Mouse (Mus musculus) left cerebral cortex, postnatal 36 days (tissue): ENCODE data around the gene Fahd1. TPM values are rescaled to one million over a fixed set of nuclear protein-coding genes. Genes with fewer than 3 reads are reported as not detected.

Experiments used
- DNase-seq, 2 experiments: peaks; one replicate each; pipeline ENCODE4 v3.0.0; 2021 to 2022; ENCODE audit warnings: low spot score in 2 of 2, mixed read lengths in 1 of 2
- intact Hi-C: fragments of 180-260 bp; cut with DNase I; formaldehyde crosslinking; loops from one replicate; pipeline ENCODE4 v1.15.1; 2025
- total RNA-seq, 2 experiments: library from RNA; stranded (reverse); gene quantifications; 2 replicates each; pipeline ENCODE4 v1.2.3; 2021

Fahd1 gene
- total RNA-seq, 2 experiments from 2014 or later = 18.0 to 20.5 TPM

GRCm38 (mm10) chr17:24886134-24886931, 36.2 kb upstream of the Fahd1 start, which contains the start of the genes Nubp2 and Spsb3:
TSS of gene Nubp2 (minus strand) at chr17:24886349.
TSS of gene Spsb3 (plus strand) at chr17:24886643.
- intact Hi-C loops = loop anchor here (2.0 kb wide), 1 partner anchor 36 kb away; the partner anchor contains the start of gene Fahd1
- peak; percentile 97 for DNase-seq

GRCm38 (mm10) chr17:24885356-24886133, 35.4 kb upstream of the Fahd1 start:
- intact Hi-C loops = loop anchor here (2.0 kb wide), 1 partner anchor 35 kb away; the partner anchor contains the start of gene Fahd1
- DNase-seq = no peak

DNA sequence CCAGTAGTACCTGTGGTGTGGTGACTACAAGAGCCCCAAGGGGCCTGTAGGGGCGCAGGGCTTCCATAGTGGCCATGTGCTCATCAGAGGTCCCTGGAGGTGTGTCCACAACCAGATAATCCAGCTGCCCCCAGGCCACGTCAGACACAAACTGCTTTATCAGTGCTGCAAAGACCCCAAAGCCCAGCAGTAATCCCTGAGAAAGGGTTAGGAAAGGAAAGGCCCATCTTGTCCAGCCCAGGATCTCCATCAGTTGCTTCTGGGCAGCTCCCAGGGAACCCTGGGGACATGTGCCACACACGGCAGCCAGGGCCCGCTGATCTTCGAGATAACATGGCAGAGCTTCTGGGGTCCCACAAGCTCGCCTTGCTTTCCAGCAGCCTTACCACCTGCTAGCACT, 34.2 kb upstream of the Fahd1 start:
- no peak for DNase-seq
- intact Hi-C loops = loop anchor here (5.0 kb wide), 1 partner anchor 137 kb away; no protein-coding TSS in a partner anchor

GRCm38 (mm10) chr17:24881738-24882440, 31.7 kb upstream of the Fahd1 start:
- no peak for DNase-seq
- intact Hi-C loops = loop anchor here (5.0 kb wide), 1 partner anchor 135 kb away; no protein-coding TSS in a partner anchor

GRCm38 (mm10) chr17:24878531-24878930, 28.4 kb upstream of the Fahd1 start:
- intact Hi-C loops = no loop called here
- no peak for DNase-seq

DNA sequence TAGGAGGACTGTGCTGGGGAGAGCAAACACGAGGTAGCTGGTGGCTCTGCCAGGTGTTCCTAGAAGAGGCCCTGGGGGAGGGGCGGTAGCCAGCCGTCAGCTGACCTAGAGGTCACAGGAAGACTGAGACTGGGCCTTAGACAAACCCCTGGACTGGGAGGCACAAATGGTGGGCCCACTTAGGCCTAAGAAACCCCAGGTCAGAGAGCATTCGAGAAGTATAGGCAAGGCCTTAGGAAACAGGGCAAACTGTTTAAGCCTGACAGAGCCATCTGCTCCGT, 27.9 kb upstream of the Fahd1 start:
- no peak for DNase-seq

GRCm38 (mm10) chr17:24877336-24878116, 27.4 kb upstream of the Fahd1 start:
- intact Hi-C loops = no loop called here
- DNase-seq = no peak

More for the DNA sequence above, 27.9 kb upstream of the Fahd1 start:
- intact Hi-C loops = no loop called here

DNA sequence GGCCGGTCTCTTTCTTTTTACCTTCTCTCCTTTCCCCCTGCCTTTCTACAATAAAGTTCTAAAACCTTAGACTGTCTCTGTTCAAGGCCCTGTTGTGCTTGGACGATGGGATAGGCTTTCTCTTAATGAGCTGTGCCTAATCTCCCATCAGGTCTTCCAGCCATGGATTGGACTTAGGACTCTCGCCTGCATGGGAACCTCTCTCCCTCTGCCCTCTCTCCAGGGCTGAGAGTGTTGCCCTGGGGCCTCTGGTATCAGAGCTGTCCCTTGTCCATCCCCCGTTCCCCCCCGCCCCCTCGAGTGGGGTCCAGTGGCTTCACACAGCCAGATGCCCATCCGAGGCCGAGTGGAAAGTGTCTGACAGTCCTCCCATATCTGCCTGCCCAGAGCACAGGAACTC, 24.8 kb upstream of the Fahd1 start:
- intact Hi-C loops = no loop called here
- DNase-seq = no peak

GRCm38 (mm10) chr17:24874405-24874745, 24.2 kb upstream of the Fahd1 start:
- intact Hi-C loops = no loop called here
- DNase-seq = no peak

DNA sequence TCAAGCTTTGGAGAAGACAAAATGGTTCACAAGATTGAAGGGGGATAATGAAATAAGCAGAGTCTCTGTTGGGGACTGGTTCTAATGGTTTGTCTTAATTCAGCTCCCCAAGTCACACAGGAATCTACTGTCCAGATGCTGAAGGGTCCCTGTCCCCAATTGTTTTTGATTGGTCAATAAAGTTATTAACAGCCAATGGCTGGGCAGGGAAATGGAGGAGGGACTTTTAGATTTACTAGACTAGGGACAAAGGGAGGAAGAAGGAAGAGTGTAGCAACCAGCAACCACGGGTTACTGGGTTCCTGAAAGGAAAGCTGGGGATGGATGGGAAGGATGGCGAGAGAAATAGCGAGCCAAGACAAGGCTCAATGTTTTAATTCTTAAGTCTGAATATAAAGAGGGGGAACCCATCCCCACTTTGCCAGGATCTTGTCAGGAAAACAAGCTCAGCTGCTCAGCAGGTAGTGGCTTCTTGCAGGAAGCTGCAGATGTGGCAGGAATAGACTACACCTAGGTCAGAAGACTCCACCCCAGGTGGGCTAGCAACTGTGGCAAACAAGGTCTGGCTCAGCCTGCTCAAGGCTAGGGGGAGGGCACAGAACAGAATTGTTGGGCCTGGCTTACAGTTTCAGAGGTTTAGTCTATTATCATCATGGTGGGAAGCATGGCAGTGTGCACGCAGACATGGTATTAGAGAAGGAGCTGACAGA, 23.7 kb upstream of the Fahd1 start:
- intact Hi-C loops = no loop called here
- no peak for DNase-seq

DNA sequence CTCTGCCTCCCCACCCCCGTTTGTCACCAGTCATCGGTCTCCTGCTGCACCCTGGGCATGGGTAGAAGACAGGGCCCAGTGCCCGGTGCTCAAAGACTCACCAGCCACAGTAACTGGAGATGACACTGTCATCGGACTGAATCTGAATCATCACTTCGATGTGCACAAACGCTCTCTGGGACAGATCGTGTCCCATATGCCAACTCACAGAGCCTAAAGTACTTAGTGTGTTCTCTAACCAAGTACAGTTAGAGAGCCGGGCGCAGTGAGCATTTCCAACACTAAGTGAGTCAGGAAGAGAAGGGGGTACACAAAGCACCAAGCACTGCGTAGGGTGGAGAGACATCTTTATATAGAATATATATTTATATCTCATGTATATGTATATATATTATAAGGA, 17.8 kb upstream of the Fahd1 start:
- intact Hi-C loops = no loop called here
- peak in 1 of 2 experiments; percentile 46 for DNase-seq

DNA sequence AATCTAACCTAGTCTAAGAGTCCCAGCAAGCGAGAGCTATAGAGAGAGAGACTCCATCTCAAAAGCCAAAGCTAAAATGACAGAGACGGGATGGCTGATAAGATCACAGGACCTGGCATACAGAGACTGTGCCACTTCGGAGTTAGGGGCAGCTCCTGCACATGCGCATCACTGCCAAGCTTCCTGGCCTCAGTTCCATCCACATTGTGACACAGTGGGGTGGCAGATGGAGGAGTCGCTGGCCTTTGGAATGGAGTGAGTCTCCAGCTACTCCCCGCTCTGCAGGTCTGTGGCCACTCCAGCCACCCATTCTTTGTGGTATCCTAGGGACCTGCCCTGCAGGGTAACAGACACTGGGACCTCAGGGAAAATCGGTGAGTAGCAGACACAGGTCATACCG, 15.6 kb upstream of the Fahd1 start, which contains the start of gene Igfals:
TSS of gene Igfals (plus strand) at position 222 of the 400 bp plus-strand sequence.
- DNase-seq = no peak
- intact Hi-C loops = no loop called here

GRCm38 (mm10) chr17:24861785-24862184, 11.6 kb upstream of the Fahd1 start:
- intact Hi-C loops = no loop called here
- DNase-seq = no peak

DNA sequence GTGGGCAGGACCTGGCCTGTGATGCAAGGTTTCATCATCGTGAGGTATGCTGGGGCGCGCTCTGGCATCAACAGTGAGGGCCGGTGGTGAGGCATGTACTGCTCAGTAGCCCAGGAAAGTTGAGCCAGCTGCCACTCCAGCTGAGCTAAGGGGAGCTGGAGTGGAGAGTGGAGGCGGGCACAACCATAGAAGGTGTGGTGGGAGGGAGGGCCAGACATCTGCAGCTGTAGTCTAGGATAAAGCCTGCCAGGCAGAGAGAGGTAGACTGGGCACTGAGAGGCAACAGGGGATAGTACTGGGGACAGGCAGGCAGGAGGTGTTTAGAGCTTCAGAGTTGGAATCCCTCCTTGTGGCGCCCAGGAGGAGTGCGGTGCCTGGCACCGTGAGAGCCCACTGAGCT, 9.9 kb upstream of the Fahd1 start:
- no peak for DNase-seq
- intact Hi-C loops = no loop called here

DNA sequence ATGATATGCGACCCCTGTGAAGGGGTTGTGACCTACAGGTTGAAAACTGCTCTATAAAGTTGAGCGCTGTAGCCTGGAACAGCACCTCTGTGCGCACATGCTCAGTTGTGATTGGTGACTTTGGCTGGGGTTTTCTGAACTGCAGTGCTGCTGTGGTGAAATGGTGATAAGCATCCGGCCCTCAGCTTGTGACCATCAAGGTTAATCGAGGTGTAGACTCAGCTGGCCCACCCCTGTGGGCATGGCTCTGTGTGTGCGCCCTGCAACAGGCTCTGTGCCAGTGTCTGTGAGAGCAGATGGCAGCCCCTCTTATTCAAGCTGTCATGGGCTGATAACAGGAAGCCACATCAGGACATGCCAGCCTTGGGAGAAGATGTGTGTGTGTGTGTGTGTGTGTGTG, 8.8 kb upstream of the Fahd1 start:
- DNase-seq = no peak
- intact Hi-C loops = no loop called here

- DNase-seq = no peak
- intact Hi-C loops = no loop called here
These were observed 7.8 kb upstream of the Fahd1 start for GRCm38 (mm10) chr17:24857831-24858470.

- DNase-seq = no peak
- intact Hi-C loops = no loop called here
These were observed 6.4 kb upstream of the Fahd1 start for GRCm38 (mm10) chr17:24856589-24856988.

DNA sequence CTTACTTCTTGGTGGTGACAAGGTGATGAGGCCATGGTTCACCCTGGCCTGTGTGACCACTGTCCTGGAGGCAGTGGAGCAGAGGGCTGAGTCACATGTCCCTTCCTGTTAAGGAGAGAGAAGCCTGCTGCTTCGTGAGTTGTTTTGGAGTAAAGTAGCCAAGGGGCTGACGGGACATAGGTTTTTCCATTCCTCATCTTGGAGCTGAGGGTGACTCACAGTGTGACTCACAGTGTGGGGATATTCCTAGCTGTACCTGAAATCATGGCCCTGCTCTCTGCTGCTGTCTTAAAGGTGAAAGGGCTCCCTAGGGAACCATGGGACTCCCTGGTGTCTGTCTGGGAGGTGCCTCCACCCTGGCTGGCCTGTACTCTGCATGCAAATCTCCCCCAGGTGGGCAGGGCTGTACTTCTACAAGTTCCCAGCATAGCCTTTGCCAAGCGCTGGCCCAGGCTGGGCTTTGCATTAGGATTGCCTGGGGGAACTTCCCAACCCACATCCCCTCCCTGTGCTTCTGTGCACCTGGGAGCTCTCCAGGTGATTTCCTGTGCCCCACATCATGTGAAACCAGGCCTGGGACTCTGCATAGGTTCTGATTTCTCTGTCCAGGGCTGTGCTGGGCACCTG, 5.8 kb upstream of the Fahd1 start:
- intact Hi-C loops = no loop called here
- DNase-seq = no peak
